Mouse (Mus musculus) embryonic facial prominence, embryonic 15.5 days (tissue): ENCODE data around the gene Mef2c. TPM values are rescaled to one million over a fixed set of nuclear protein-coding genes. Genes with fewer than 3 reads are reported as not detected.

Source experiments
- ATAC-seq: fragments of 200-750 bp; cut with Nextera tagmentation; 2 replicates; pipeline ENCODE4 v1.8.0; 2017; ENCODE audit warnings: low read depth, moderate TSS enrichment; ENCODE audit not compliant: insufficient number of reproducible peaks, low FRiP score, low TSS enrichment
- H3K27ac ChIP-seq: fragments of 300-500 bp; sonication (generic); replicated peaks from 2 replicates; pipeline ENCODE4 v1.5.1; 2015; ENCODE audit warnings: mild to moderate bottlenecking, inconsistent platforms
- H3K27me3 ChIP-seq: fragments of 300-500 bp; sonication (generic); 2 replicates; pipeline ENCODE4 v1.6.1; 2015; ENCODE audit warnings: inconsistent platforms
- H3K36me3 ChIP-seq: fragments of 300-500 bp; sonication (generic); 2 replicates; pipeline ENCODE4 v1.6.1; 2015; ENCODE audit warnings: mild to moderate bottlenecking, inconsistent platforms
- H3K4me1 ChIP-seq: fragments of 300-500 bp; sonication (generic); 2 replicates; pipeline ENCODE4 v1.6.1; 2015; ENCODE audit warnings: inconsistent platforms
- H3K4me2 ChIP-seq: fragments of 300-500 bp; sonication (generic); replicated peaks from 2 replicates; pipeline ENCODE4 v1.6.1; 2015; ENCODE audit warnings: mild to moderate bottlenecking, inconsistent platforms
- H3K4me3 ChIP-seq: fragments of 300-500 bp; sonication (generic); replicated peaks from 2 replicates; pipeline ENCODE4 v1.5.1; 2015; ENCODE audit warnings: mild to moderate bottlenecking, inconsistent platforms
- H3K9ac ChIP-seq: fragments of 300-500 bp; sonication (generic); 2 replicates; pipeline ENCODE4 v1.6.1; 2015; ENCODE audit warnings: inconsistent platforms
- H3K9me3 ChIP-seq: fragments of 300-500 bp; sonication (generic); replicated peaks from 2 replicates; pipeline ENCODE4 v1.6.1; 2016; ENCODE audit warnings: inconsistent platforms
- WGBS: fragments of 180-500 bp; shearing (Covaris S2); methylation state at CpG from one replicate; pipeline ENCODE4 v1.1.7; 2015; 5-methylcytosine and 5-hydroxymethylcytosine counted together
- polyA plus RNA-seq: library from polyadenylated mRNA; unstranded; fragments of >200 nt; fragmentation: Nextera tagmentation; extraction: Ambion mirVana; gene quantifications from 2 replicates; pipeline ENCODE4 v1.2.1, GENCODE M21; 2015

The Mef2c gene
- 166 and 185 TPM in 2 replicates for polyA plus RNA-seq

- Histone ChIP-seq H3K4me2 (no peak within 1 kb of the TSS), H3K4me3 (no peak within 1 kb of the TSS), H3K27me3 (no peaks in the 10 kb centered on the region), H3K9ac (no peak within 1 kb of the TSS), H3K27ac (0 out of 2 replicates have a peak within 1 kb of the TSS, but pooled peaks have one; percentile 14), H3K36me3 (no peaks in the 10 kb centered on the region), H3K9me3 (no peaks in the 10 kb centered on the region), H3K4me1 (0 out of 2 replicates have a peak, but pooled peaks cover 3% of the 10 kb centered on the region)
- no peak for ATAC-seq
- 72% methylated on average over 7 of the region's 7 CpGs for WGBS
Observed at GRCm38 (mm10) chr13:83503919-83504318, at the start of gene Mef2c. Mef2c (plus strand) TSS chr13:83504034.

- H3K36me3 ChIP-seq = no peaks in the 10 kb centered on the region
- no peak overlapping the region for H3K4me3 ChIP-seq
- ATAC-seq = peak; percentile 85
- H3K27ac ChIP-seq = peak overlapping the region; percentile 68
- no peak overlapping the region for H3K9ac ChIP-seq
- no peaks in the 10 kb centered on the region for H3K27me3 ChIP-seq
- no peak overlapping the region for H3K4me2 ChIP-seq
- no peaks in the 10 kb centered on the region for H3K9me3 ChIP-seq
- peaks cover 12% of the 10 kb centered on the region; the same call in 1 of the 2 replicates for H3K4me1 ChIP-seq
Observed at GRCm38 (mm10) chr13:83458729-83459128, 45.1 kb upstream of the Mef2c start.

GRCm38 (mm10) chr13:83459600-83459999 is 44.2 kb upstream of the Mef2c start:
- no peak overlapping the region for H3K4me3 ChIP-seq
- no peak overlapping the region for H3K27ac ChIP-seq
- 74% methylated on average over 3 of the region's 3 CpGs for WGBS
- no peak for ATAC-seq
- no peak overlapping the region for H3K4me2 ChIP-seq
- no peaks in the 10 kb centered on the region for H3K36me3 ChIP-seq
- no peaks in the 10 kb centered on the region for H3K27me3 ChIP-seq
- H3K9me3 ChIP-seq = no peaks in the 10 kb centered on the region
- peaks cover 12% of the 10 kb centered on the region; the same call in 1 of the 2 replicates for H3K4me1 ChIP-seq
- H3K9ac ChIP-seq = no peak overlapping the region

GRCm38 (mm10) chr13:83460620-83461019 is 43.2 kb upstream of the Mef2c start:
- WGBS = 81% methylated on average over 1 of the region's 1 CpGs

GRCm38 (mm10) chr13:83461556-83461955 is 42.3 kb upstream of the Mef2c start:
- Histone ChIP-seq H3K4me1 (peaks cover 12% of the 10 kb centered on the region; the same call in 1 of the 2 replicates), H3K4me2 (no peak overlapping the region), H3K4me3 (no peak overlapping the region), H3K27me3 (no peaks in the 10 kb centered on the region), H3K9ac (no peak overlapping the region), H3K9me3 (no peaks in the 10 kb centered on the region), H3K27ac (peak overlapping the region; percentile 55), H3K36me3 (no peaks in the 10 kb centered on the region)
- 43% methylated on average over 2 of the region's 2 CpGs for WGBS
- ATAC-seq = peak; percentile 85

More at GRCm38 (mm10) chr13:83460620-83461019, 43.2 kb upstream of the Mef2c start:
- 0 out of 2 replicates have a peak overlapping the region, but pooled peaks have one; percentile 55 for H3K27ac ChIP-seq
- no peak for ATAC-seq
- no peak overlapping the region for H3K9ac ChIP-seq
- no peak overlapping the region for H3K4me3 ChIP-seq
- H3K9me3 ChIP-seq = no peaks in the 10 kb centered on the region
- H3K27me3 ChIP-seq = no peaks in the 10 kb centered on the region
- H3K4me2 ChIP-seq = no peak overlapping the region
- H3K36me3 ChIP-seq = no peaks in the 10 kb centered on the region
- peaks cover 12% of the 10 kb centered on the region; the same call in 1 of the 2 replicates for H3K4me1 ChIP-seq

GRCm38 (mm10) chr13:83466756-83467155 is 37.1 kb upstream of the Mef2c start:
- H3K9ac ChIP-seq = no peak overlapping the region
- no peaks in the 10 kb centered on the region for H3K27me3 ChIP-seq
- no peaks in the 10 kb centered on the region for H3K9me3 ChIP-seq
- 88% methylated on average over 5 of the region's 5 CpGs for WGBS
- H3K4me2 ChIP-seq = no peak overlapping the region
- H3K4me3 ChIP-seq = no peak overlapping the region
- no peaks in the 10 kb centered on the region for H3K36me3 ChIP-seq
- no peak for ATAC-seq
- no peak overlapping the region for H3K27ac ChIP-seq
- H3K4me1 ChIP-seq = 0 out of 2 replicates have a peak, but pooled peaks cover 5% of the 10 kb centered on the region

- Histone ChIP-seq H3K27ac (no peak overlapping the region), H3K4me1 (no peaks in the 10 kb centered on the region), H3K27me3 (no peaks in the 10 kb centered on the region), H3K4me2 (no peak overlapping the region), H3K9me3 (no peaks in the 10 kb centered on the region), H3K9ac (no peak overlapping the region), H3K4me3 (no peak overlapping the region), H3K36me3 (no peaks in the 10 kb centered on the region)
- ATAC-seq = no peak
- 59% methylated on average over 3 of the region's 3 CpGs for WGBS
Observed at GRCm38 (mm10) chr13:83468794-83469193, 35.0 kb upstream of the Mef2c start.

GRCm38 (mm10) chr13:83473755-83474154 is 30.1 kb upstream of the Mef2c start:
- no peak for ATAC-seq
- Histone ChIP-seq H3K36me3 (no peaks in the 10 kb centered on the region), H3K4me3 (no peak overlapping the region), H3K27ac (no peak overlapping the region), H3K9ac (no peak overlapping the region), H3K9me3 (no peaks in the 10 kb centered on the region), H3K27me3 (no peaks in the 10 kb centered on the region), H3K4me2 (no peak overlapping the region), H3K4me1 (no peaks in the 10 kb centered on the region)
- 81% methylated on average over 2 of the region's 2 CpGs for whole genome bisulfite sequencing

- no peaks in the 10 kb centered on the region for H3K4me1 ChIP-seq
- H3K4me2 ChIP-seq = no peak overlapping the region
- H3K4me3 ChIP-seq = no peak overlapping the region
- no peak overlapping the region for H3K27ac ChIP-seq
- H3K9me3 ChIP-seq = no peaks in the 10 kb centered on the region
- no peak for ATAC-seq
- no peaks in the 10 kb centered on the region for H3K27me3 ChIP-seq
- WGBS = 58% methylated on average over 3 of the region's 3 CpGs
- no peak overlapping the region for H3K9ac ChIP-seq
- no peaks in the 10 kb centered on the region for H3K36me3 ChIP-seq
Observed at GRCm38 (mm10) chr13:83480388-83480787, 23.4 kb upstream of the Mef2c start.

- Histone ChIP-seq H3K4me3 (no peak overlapping the region), H3K27me3 (no peaks in the 10 kb centered on the region), H3K27ac (no peak overlapping the region), H3K9me3 (no peaks in the 10 kb centered on the region), H3K9ac (no peak overlapping the region), H3K4me1 (no peaks in the 10 kb centered on the region), H3K4me2 (no peak overlapping the region), H3K36me3 (no peaks in the 10 kb centered on the region)
- no peak for ATAC-seq
- 52% methylated on average over 7 of the region's 7 CpGs for WGBS
Observed at GRCm38 (mm10) chr13:83481310-83481709, 22.5 kb upstream of the Mef2c start.

- H3K9ac ChIP-seq = no peak overlapping the region
- H3K36me3 ChIP-seq = no peaks in the 10 kb centered on the region
- no peak for ATAC-seq
- no peaks in the 10 kb centered on the region for H3K9me3 ChIP-seq
- no peak overlapping the region for H3K4me2 ChIP-seq
- no peaks in the 10 kb centered on the region for H3K27me3 ChIP-seq
- no peak overlapping the region for H3K4me3 ChIP-seq
- no peak overlapping the region for H3K27ac ChIP-seq
- 71% methylated on average over 5 of the region's 5 CpGs for WGBS
- no peaks in the 10 kb centered on the region for H3K4me1 ChIP-seq
Observed at GRCm38 (mm10) chr13:83482087-83482486, 21.7 kb upstream of the Mef2c start.

- Histone ChIP-seq H3K4me1 (no peaks in the 10 kb centered on the region), H3K9me3 (no peaks in the 10 kb centered on the region), H3K4me3 (no peak overlapping the region), H3K9ac (no peak overlapping the region), H3K27ac (no peak overlapping the region), H3K4me2 (no peak overlapping the region), H3K27me3 (no peaks in the 10 kb centered on the region), H3K36me3 (no peaks in the 10 kb centered on the region)
- ATAC-seq = no peak
- WGBS = 83% methylated on average over 4 of the region's 4 CpGs
Observed at GRCm38 (mm10) chr13:83484215-83484614, 19.6 kb upstream of the Mef2c start.
